Mouse (Mus musculus): ENCODE data around the gene Nfe2l1.

DNA sequence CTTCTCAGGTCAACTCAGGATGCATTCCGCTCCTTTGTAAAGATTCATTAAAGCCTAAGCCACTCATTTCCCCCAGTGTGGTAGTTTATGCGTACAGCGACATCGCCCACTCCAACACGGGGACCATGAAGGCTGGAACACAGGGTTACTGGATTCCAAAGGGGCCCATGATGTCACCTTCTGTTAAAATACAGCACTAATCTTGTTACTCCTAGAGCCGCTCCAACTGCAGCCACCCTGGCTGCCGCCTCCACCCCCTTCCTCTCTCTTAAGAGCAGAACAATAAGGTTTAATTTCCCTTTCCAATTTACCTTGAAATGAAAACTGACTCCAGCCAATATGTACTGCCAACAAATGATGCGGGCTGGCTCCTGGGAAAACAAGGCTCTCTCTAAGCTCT, 54.7 kb downstream of the Nfe2l1 start:
- TF ChIP-seq CTCF (IDR thresholded peaks at IDR 0.05; ENCODE audit: extremely low read depth, insufficient read depth, insufficient read length, insufficient replicate concordance) (no peak), POLR2A (IDR thresholded peaks at IDR 0.05; ENCODE audit: low read depth, low read length) (no peak)
